Mouse (Mus musculus) hindbrain, embryonic 14.5 days (tissue): ENCODE data around the gene Gna15. TPM values are rescaled to one million over a fixed set of nuclear protein-coding genes. Genes with fewer than 3 reads are reported as not detected.

Experiments
- ATAC-seq: fragments of 200-750 bp; cut with Nextera tagmentation; 2 replicates; pipeline ENCODE4 v1.8.0; 2017; ENCODE audit warnings: moderate number of reproducible peaks, mild to moderate bottlenecking, moderate TSS enrichment, moderate library complexity; ENCODE audit not compliant: low FRiP score
- DNase-seq: peaks from one replicate; pipeline ENCODE4 v3.0.0-alpha.2; 2015; ENCODE audit warnings: low spot score
- H3K27ac ChIP-seq: fragments of 300-500 bp; sonication (generic); 2 replicates; pipeline ENCODE4 v1.5.1; 2014; ENCODE audit warnings: mild to moderate bottlenecking, moderate library complexity
- H3K27me3 ChIP-seq: fragments of 300-500 bp; sonication (generic); 2 replicates; pipeline ENCODE4 v1.6.1; 2014; ENCODE audit warnings: mild to moderate bottlenecking, low read length, mixed read lengths; ENCODE audit not compliant: control insufficient read depth, insufficient read depth
- H3K36me3 ChIP-seq: fragments of 300-500 bp; sonication (generic); replicated peaks from 2 replicates; pipeline ENCODE4 v1.6.1; 2014; ENCODE audit not compliant: control insufficient read depth, insufficient read depth
- H3K4me1 ChIP-seq: fragments of 300-500 bp; sonication (generic); replicated peaks from 2 replicates; pipeline ENCODE4 v1.6.1; 2014; ENCODE audit warnings: antibody characterized with exemption, low read length, mixed read lengths; ENCODE audit not compliant: control insufficient read depth, insufficient read depth
- H3K4me2 ChIP-seq: fragments of 300-500 bp; sonication (generic); replicated peaks from 2 replicates; pipeline ENCODE4 v1.6.1; 2014; ENCODE audit warnings: mild to moderate bottlenecking, moderate library complexity
- H3K4me3 ChIP-seq: fragments of 300-500 bp; sonication (generic); replicated peaks from 2 replicates; pipeline ENCODE4 v1.5.1; 2014; ENCODE audit warnings: mild to moderate bottlenecking, low read length
- H3K9ac ChIP-seq: fragments of 300-500 bp; sonication (generic); 2 replicates; pipeline ENCODE4 v1.6.1; 2014
- H3K9me3 ChIP-seq: fragments of 300-500 bp; sonication (generic); 2 replicates; pipeline ENCODE4 v1.6.1; 2016; ENCODE audit warnings: low read length; ENCODE audit not compliant: control insufficient read depth
- WGBS: fragments of 180-500 bp; shearing (Covaris S2); extraction: QIAGEN DNeasy Blood & Tissue Kit; methylation state at CpG from one replicate; pipeline ENCODE4 v1.1.7; 2014; 5-methylcytosine and 5-hydroxymethylcytosine counted together
- polyA plus RNA-seq: library from polyadenylated mRNA; unstranded; fragments of >200 nt; fragmentation: Nextera tagmentation; extraction: Ambion mirVana; gene quantifications from 2 replicates; pipeline ENCODE4 v1.2.1, GENCODE M21; 2014

Gna15 gene
- polyA plus RNA-seq, 1 experiment from 2014 or later, result 1.1 TPM

GRCm38 (mm10) chr10:81499250-81499901, 24.6 kb downstream of the Gna15 start:
- no peak overlapping the region for H3K4me3 ChIP-seq
- no peak for DNase-seq
- ATAC-seq, result no peak
- no peak overlapping the region for H3K27ac ChIP-seq
- peaks cover 16% of the 10 kb centered on the region for H3K4me1 ChIP-seq
- no peak overlapping the region for H3K9ac ChIP-seq
- no peaks in the 10 kb centered on the region for H3K36me3 ChIP-seq
- peaks cover 9% of the 10 kb centered on the region; the same call in 1 of the 2 replicates for H3K27me3 ChIP-seq
- WGBS, result 76% methylated on average over 23 of the region's 23 CpGs
- H3K9me3 ChIP-seq, result no peaks in the 10 kb centered on the region
- no peak overlapping the region for H3K4me2 ChIP-seq

DNA sequence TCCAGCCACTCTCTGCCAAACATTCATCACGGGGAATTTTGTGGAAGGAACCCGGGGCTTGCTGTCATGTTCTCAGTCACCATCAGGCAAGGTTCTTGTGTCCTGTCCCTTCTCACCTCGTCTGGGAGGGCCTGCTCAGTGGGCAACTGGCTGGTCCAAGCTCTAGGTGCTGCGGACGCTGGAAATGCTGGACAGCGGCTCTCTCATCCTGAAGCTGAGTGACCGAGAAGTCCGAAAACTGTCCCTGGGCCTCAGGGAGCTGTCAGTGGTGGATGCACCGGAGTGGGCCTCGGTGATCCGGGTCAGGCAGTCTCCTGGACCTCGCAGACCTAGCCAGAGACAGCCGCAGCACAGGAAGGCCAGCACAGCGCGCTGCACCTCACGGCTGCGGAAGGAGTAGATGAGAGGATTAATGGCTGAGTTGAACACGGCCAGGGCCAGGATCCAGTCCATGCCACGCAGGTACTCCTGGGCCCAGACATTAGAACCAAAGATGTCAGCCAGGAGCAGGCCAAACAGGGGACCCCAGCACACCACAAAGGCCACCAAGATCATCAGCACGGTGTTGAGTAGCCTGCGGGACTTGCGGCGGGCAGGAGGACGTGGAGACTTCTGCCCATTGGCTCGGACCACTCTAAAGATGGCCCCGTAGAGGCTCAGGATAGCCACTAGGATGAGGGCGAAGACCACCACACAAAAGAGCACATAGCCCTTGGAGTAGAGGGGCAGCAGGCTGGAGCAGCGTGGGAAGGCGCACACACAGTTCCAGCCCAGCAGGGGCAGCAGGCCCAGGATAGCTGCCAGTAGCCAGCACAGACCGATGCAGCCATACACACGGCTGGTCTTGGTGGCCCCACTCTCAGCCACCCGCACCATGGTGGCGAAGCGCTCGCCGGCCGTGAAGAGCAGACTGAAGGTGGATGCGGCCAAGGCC, 25.4 kb downstream of the Gna15 start:
- peaks cover 5% of the 10 kb centered on the region; the same call in 1 of the 2 replicates for H3K27me3 ChIP-seq
- H3K4me2 ChIP-seq, result no peak overlapping the region
- H3K4me1 ChIP-seq, result peaks cover 16% of the 10 kb centered on the region
- ATAC-seq, result no peak
- no peaks in the 10 kb centered on the region for H3K9me3 ChIP-seq
- H3K36me3 ChIP-seq, result no peaks in the 10 kb centered on the region
- no peak for DNase-seq
- 87% methylated on average over 38 of the region's 38 CpGs for WGBS
- H3K9ac ChIP-seq, result peak overlapping the region; percentile 20; the same call in 1 of the 2 replicates
- H3K27ac ChIP-seq, result no peak overlapping the region
- no peak overlapping the region for H3K4me3 ChIP-seq

DNA sequence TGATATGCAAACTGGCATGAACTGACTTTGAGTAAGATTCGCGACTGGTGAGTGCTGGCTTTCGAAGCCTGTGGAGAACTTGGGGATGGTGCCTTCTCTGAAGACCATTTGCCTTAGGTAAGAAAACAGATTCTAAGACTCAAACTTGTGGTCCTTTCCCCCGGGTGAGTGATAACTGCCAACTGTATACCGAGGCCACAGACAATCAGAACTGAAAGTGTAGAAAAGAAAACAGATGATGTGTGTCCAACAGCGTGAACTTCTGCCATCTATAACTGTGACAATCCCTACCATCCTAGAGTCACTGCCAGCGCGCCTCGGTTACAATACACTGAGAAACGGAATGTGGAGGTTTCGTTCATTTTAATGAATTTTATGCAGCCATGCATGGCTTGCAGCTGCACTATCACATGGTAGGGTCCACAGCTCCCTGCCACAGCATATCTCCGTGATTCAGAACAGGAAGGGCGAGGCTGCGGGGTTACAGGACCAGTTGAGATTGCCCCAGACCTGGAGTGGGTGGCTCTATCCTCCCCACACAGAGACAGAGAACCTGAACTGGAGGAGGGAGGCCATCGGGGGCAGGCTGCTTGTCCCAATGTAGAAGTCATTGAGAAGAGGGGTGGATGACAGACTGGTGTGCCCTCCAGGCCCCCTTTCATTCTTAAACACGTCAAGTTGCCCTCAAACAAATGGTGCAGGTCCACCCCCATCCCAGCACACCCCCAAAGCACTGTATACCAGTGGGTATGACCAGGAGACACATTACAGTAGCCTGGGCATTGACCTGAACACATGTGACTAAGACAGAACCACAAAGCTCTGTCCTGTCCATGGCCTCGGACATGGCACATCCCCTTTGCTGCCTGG, 26.4 kb downstream of the Gna15 start:
- Histone ChIP-seq H3K4me1 (peaks cover 16% of the 10 kb centered on the region), H3K27me3 (no peaks in the 10 kb centered on the region), H3K4me3 (no peak overlapping the region), H3K4me2 (peak overlapping the region; percentile 86), H3K9ac (peak overlapping the region; percentile 75), H3K27ac (peak overlapping the region; percentile 67; the same call in 1 of the 2 replicates), H3K9me3 (no peaks in the 10 kb centered on the region), H3K36me3 (peaks cover 2% of the 10 kb centered on the region; the same call in 1 of the 2 replicates)
- DNase-seq, result no peak
- WGBS, result 81% methylated on average over 17 of the region's 17 CpGs
- ATAC-seq, result no peak

GRCm38 (mm10) chr10:81496969-81497368, 27.1 kb downstream of the Gna15 start:
- 39% methylated on average over 4 of the region's 4 CpGs for WGBS
- DNase-seq (no peak), ATAC-seq (no peak)
- H3K36me3 ChIP-seq, result peaks cover 9% of the 10 kb centered on the region
- H3K4me2 ChIP-seq, result peak overlapping the region; percentile 86
- H3K4me1 ChIP-seq, result peaks cover 16% of the 10 kb centered on the region
- peak overlapping the region; percentile 75 for H3K9ac ChIP-seq
- no peaks in the 10 kb centered on the region for H3K27me3 ChIP-seq
- no peaks in the 10 kb centered on the region for H3K9me3 ChIP-seq
- H3K27ac ChIP-seq, result peak overlapping the region; percentile 67
- peak overlapping the region; percentile 81 for H3K4me3 ChIP-seq

DNA sequence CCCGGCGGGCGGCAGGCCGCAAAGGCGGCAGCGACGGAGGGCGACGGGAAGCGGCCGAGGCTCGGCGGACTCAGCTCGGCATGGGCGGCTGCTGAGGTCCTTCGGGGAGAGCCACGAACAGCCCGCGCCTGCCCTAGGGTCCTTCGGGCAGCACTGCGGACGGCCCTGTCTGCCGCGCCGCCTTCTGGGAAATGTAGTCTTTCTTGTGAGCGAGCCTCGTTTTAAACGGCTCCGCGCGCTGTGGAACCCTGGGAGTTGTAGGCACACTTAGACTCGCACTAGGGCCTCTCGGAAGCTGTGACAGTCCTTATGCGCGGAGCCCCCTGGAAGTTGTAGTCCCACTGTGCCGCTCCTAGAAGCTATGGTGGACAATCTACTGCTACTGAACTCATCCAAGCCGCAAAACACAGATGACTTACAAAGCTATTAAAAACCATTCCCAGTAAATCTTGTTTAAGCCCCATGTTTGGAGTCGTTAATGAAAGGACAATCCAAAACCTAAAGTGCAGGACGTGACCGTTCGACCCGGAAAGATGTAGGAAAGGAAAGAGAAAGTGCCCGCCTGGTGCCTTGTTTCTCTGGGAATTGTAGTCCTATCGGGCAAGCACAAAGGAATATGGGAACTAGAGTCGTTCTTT, 27.6 kb downstream of the Gna15 start, which contains the start of gene Ncln:
TSS of gene Ncln (minus strand) at position 129 of the 638 bp plus-strand sequence.
- peaks cover 16% of the 10 kb centered on the region for H3K4me1 ChIP-seq
- ATAC-seq (peak; percentile 96), DNase-seq (peak; percentile 97)
- H3K4me3 ChIP-seq, result peak within 1 kb of the TSS; percentile 81
- H3K36me3 ChIP-seq, result peaks cover 15% of the 10 kb centered on the region
- WGBS, result under 1% methylated on average over 45 of the region's 45 CpGs
- no peaks in the 10 kb centered on the region for H3K27me3 ChIP-seq
- H3K27ac ChIP-seq, result peak within 1 kb of the TSS; percentile 67
- no peaks in the 10 kb centered on the region for H3K9me3 ChIP-seq
- H3K4me2 ChIP-seq, result peak within 1 kb of the TSS; percentile 86
- peak within 1 kb of the TSS; percentile 75 for H3K9ac ChIP-seq

DNA sequence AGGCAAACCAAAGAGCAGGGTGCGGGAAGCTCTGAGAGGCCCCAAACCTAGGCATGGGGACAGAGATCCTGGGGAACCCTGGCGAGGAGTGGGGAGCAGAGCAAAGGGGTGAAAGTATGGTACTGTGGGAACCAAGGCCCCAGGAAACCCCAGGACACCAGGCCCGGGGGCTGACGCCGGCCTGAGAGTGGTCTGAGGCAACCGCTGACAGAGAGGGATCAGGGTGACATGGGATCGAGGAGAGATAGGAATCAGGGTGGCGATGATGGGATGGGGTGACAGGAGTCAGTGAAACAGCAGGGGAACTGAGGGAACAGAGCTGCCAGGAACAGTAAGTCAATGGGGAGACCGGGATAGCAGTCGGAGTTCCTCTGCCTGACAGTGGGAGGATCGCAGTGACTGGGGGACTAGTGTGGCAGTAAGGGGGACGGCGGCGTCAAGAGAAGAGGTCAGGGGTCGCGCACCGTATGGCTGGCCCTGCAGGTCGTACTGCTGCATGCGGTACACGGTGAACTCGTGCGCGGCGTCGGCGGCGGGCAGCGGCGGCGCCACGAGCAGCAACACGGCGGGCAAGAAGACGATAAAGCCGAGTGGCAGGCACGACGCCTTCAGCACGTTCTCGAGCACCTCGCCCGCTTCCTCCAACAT, 28.3 kb downstream of the Gna15 start:
- Histone ChIP-seq H3K4me1 (peaks cover 16% of the 10 kb centered on the region), H3K27me3 (no peaks in the 10 kb centered on the region), H3K36me3 (peaks cover 21% of the 10 kb centered on the region), H3K9ac (peak overlapping the region; percentile 75), H3K4me3 (peak overlapping the region; percentile 81), H3K4me2 (peak overlapping the region; percentile 86), H3K9me3 (no peaks in the 10 kb centered on the region), H3K27ac (peak overlapping the region; percentile 3)
- 3% methylated on average over 38 of the region's 41 CpGs for WGBS
- ATAC-seq, result peak; percentile 16
- DNase-seq, result no peak

DNA sequence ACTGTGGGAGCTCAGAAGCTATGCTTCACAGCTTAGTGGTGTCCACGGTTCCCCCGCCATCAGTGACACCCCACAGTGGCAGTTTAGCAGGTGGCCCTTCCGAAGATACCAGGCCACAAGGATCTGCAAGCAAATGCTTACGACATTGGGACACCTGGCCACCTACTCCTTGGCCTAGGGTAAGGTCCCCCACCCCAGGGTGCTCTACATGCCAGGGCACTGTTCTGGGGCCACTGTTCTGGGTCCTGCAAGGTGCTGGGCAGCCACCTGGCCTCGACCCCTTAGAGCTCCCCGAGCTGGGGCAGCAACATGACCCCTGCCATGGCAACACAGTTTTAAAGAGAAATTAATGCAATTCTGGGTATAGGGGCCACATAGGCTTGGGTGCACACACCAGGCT, 28.9 kb downstream of the Gna15 start:
- H3K9ac ChIP-seq, result peak overlapping the region; percentile 75
- H3K27me3 ChIP-seq, result no peaks in the 10 kb centered on the region
- ATAC-seq (no peak), DNase-seq (no peak)
- H3K36me3 ChIP-seq, result peaks cover 27% of the 10 kb centered on the region
- H3K4me3 ChIP-seq, result peak overlapping the region; percentile 81
- H3K4me1 ChIP-seq, result peaks cover 16% of the 10 kb centered on the region
- no peaks in the 10 kb centered on the region for H3K9me3 ChIP-seq
- WGBS, result 75% methylated on average over 6 of the region's 6 CpGs
- peak overlapping the region; percentile 86 for H3K4me2 ChIP-seq
- no peak overlapping the region for H3K27ac ChIP-seq
